Mouse (Mus musculus) embryonic facial prominence, embryonic 11.5 days (tissue): Measurements from ENCODE around the gene Trhr2. TPM values are rescaled to one million over a fixed set of nuclear protein-coding genes. Genes with fewer than 3 reads are reported as not detected.

Source experiments
- ATAC-seq: fragments of 200-750 bp; cut with Nextera tagmentation; replicated peaks from 2 replicates; pipeline ENCODE4 v1.8.0; 2017; ENCODE audit warnings: low read depth; ENCODE audit not compliant: insufficient number of reproducible peaks, low FRiP score, low TSS enrichment
- DNase-seq: peaks from one replicate; pipeline ENCODE4 v3.0.0-alpha.2; 2015; ENCODE audit warnings: low spot score
- H3K27ac ChIP-seq: fragments of 300-500 bp; sonication (generic); replicated peaks from 2 replicates; pipeline ENCODE4 v1.5.1; 2014; ENCODE audit warnings: mild to moderate bottlenecking, low read depth, low read length, control low read depth
- H3K27me3 ChIP-seq: fragments of 300-500 bp; sonication (generic); 2 replicates; pipeline ENCODE4 v1.6.1; 2014; ENCODE audit warnings: mild to moderate bottlenecking, low read length, moderate library complexity, mixed read lengths; ENCODE audit not compliant: control insufficient read depth, insufficient read depth
- H3K36me3 ChIP-seq: fragments of 300-500 bp; sonication (generic); replicated peaks from 2 replicates; pipeline ENCODE4 v1.6.1; 2014; ENCODE audit warnings: low read depth, mild to moderate bottlenecking, low read length, moderate library complexity, mixed read lengths; ENCODE audit not compliant: control insufficient read depth, insufficient read depth
- H3K4me1 ChIP-seq: fragments of 300-500 bp; sonication (generic); 2 replicates; pipeline ENCODE4 v1.6.1; 2014; ENCODE audit warnings: low read length, mixed read lengths; ENCODE audit not compliant: control insufficient read depth, insufficient read depth
- H3K4me2 ChIP-seq: fragments of 300-500 bp; sonication (generic); 2 replicates; pipeline ENCODE4 v1.6.1; 2014; ENCODE audit warnings: low read depth, mild to moderate bottlenecking, control low read depth, low read length, moderate library complexity
- H3K4me3 ChIP-seq: fragments of 300-500 bp; sonication (generic); 2 replicates; pipeline ENCODE4 v1.5.1; 2014; ENCODE audit warnings: low read depth, low read length, control low read depth
- H3K9ac ChIP-seq: fragments of 300-500 bp; sonication (generic); replicated peaks from 2 replicates; pipeline ENCODE4 v1.6.1; 2014; ENCODE audit warnings: mild to moderate bottlenecking, control low read depth, low read length
- H3K9me3 ChIP-seq: fragments of 300-500 bp; sonication (generic); replicated peaks from 2 replicates; pipeline ENCODE4 v1.6.1; 2016; ENCODE audit warnings: mild to moderate bottlenecking, low read length, inconsistent platforms, mixed read lengths; ENCODE audit not compliant: control insufficient read depth
- WGBS: fragments of 180-500 bp; shearing (Covaris S2); extraction: QIAGEN DNeasy Blood & Tissue Kit; methylation state at CpG from one replicate; pipeline ENCODE4 v1.1.7; 2014; 5-methylcytosine and 5-hydroxymethylcytosine counted together
- polyA plus RNA-seq: library from polyadenylated mRNA; unstranded; fragments of >200 nt; fragmentation: Nextera tagmentation; extraction: Ambion mirVana; gene quantifications from 2 replicates; pipeline ENCODE4 v1.2.1, GENCODE M21; 2014

Trhr2 gene
- not detected in 2 replicates for polyA plus RNA-seq

DNA sequence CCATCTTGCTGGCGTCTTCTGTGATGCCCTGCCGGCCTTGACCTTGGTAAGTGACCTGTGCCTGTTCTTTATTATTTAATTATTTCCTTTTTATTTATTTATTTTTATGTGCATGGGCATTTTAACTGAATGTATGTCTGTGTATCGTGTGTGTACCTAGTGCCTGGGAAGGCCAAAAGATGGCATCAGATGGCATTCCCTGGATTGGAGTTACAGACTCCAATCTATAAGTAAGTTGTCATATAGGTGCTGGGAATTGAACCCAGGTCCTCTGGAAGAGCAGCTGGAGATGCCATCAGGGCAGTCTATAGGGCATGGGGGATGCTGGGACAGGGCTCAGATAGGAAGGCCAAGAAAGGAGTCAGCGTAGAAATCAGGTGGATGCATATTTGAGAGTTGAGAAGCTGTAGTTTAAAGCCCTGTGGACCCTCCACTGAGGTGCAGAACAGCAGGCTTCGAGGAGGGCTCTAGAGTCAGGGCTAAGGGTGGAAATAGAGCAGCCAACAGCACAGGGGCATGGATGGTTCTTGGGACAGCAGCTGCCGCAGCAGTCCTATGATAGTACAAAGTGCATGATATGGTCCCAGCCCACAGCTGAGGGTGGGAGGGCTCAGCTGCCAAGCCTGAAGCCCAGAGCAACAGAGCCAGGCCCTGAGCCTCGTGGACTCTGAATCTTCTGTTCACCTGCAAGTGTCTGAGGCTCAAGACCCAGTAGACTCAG lies at the start of gene Trhr2:
Trhr2 (minus strand) TSS at position 51 of the 721 bp plus-strand sequence.
- DNase-seq (no peak), ATAC-seq (no peak)
- no peaks in the 10 kb centered on the region for H3K4me1 ChIP-seq
- H3K9ac ChIP-seq: no peak within 1 kb of the TSS
- no peak within 1 kb of the TSS for H3K27ac ChIP-seq
- WGBS: 77% methylated on average over 7 of the region's 7 CpGs
- H3K36me3 ChIP-seq: no peaks in the 10 kb centered on the region
- H3K4me2 ChIP-seq: no peak within 1 kb of the TSS
- H3K27me3 ChIP-seq: no peaks in the 10 kb centered on the region
- no peaks in the 10 kb centered on the region for H3K9me3 ChIP-seq
- no peak within 1 kb of the TSS for H3K4me3 ChIP-seq

DNA sequence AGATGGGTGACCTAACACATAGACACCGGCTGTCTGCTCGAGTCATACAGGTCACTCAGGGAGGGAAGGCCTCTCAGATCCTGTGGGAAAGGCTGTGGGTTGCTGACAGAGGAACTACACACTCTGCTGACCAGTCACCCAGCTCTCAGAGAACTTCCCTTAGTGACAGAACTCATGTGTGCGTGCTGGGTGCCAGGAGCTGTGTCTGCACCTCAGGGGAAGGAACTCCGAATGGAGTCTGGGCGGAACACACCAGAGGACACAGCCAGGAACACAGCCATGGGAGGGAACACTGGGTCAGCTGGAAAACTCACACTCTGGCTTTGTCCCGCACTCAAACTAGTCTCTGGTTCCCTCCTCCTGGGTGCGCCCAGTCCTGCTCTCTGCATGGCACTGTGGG lies 47.1 kb upstream of the Trhr2 start:
- no peaks in the 10 kb centered on the region for H3K27me3 ChIP-seq
- no peak overlapping the region for H3K27ac ChIP-seq
- DNase-seq (no peak), ATAC-seq (no peak)
- no peak overlapping the region for H3K4me2 ChIP-seq
- peaks cover 27% of the 10 kb centered on the region for H3K36me3 ChIP-seq
- WGBS: 94% methylated on average over 7 of the region's 7 CpGs
- no peaks in the 10 kb centered on the region for H3K4me1 ChIP-seq
- H3K9me3 ChIP-seq: no peaks in the 10 kb centered on the region
- no peak overlapping the region for H3K4me3 ChIP-seq
- H3K9ac ChIP-seq: no peak overlapping the region

GRCm38 (mm10) chr8:122405146-122405805 lies 44.7 kb upstream of the Trhr2 start:
- 91% methylated on average over 9 of the region's 9 CpGs for WGBS
- no peak overlapping the region for H3K4me3 ChIP-seq
- DNase-seq: no peak
- H3K27ac ChIP-seq: no peak overlapping the region
- no peaks in the 10 kb centered on the region for H3K4me1 ChIP-seq
- no peak overlapping the region for H3K9ac ChIP-seq
- H3K9me3 ChIP-seq: no peaks in the 10 kb centered on the region
- no peaks in the 10 kb centered on the region for H3K27me3 ChIP-seq
- H3K4me2 ChIP-seq: no peak overlapping the region
- ATAC-seq: no peak
- H3K36me3 ChIP-seq: peaks cover 35% of the 10 kb centered on the region

DNA sequence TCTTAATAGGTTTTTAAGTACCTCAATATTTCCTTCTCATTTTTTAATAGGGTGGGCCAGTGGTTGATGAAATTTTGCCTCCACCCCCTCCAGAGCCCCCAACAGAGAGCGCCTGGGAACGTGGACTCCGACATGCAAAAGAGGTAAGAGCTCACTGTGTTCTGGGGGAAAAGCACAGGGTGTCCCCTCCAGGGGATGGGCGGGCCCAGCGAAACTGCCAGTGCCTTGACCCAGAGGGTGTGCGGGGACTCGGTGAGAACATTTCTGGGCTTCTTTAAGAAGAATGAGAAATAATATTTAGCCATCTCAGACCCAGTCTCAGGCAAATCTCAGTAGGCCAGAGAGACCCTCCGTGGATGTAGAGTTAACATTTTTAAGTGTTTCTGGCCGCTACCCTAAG lies 37.6 kb upstream of the Trhr2 start:
- no peak for DNase-seq
- H3K36me3 ChIP-seq: peaks cover 14% of the 10 kb centered on the region
- H3K27ac ChIP-seq: no peak overlapping the region
- H3K4me1 ChIP-seq: no peaks in the 10 kb centered on the region
- no peak overlapping the region for H3K9ac ChIP-seq
- H3K9me3 ChIP-seq: no peaks in the 10 kb centered on the region
- 93% methylated on average over 9 of the region's 9 CpGs for WGBS
- no peak for ATAC-seq
- H3K4me2 ChIP-seq: no peak overlapping the region
- no peaks in the 10 kb centered on the region for H3K27me3 ChIP-seq
- no peak overlapping the region for H3K4me3 ChIP-seq

- no peaks in the 10 kb centered on the region for H3K4me1 ChIP-seq
- DNase-seq: no peak
- H3K36me3 ChIP-seq: peaks cover 6% of the 10 kb centered on the region
- no peaks in the 10 kb centered on the region for H3K27me3 ChIP-seq
- no peak for ATAC-seq
- no peak overlapping the region for H3K9ac ChIP-seq
- H3K4me3 ChIP-seq: no peak overlapping the region
- no peaks in the 10 kb centered on the region for H3K9me3 ChIP-seq
- no peak overlapping the region for H3K27ac ChIP-seq
- 86% methylated on average over 6 of the region's 6 CpGs for WGBS
- H3K4me2 ChIP-seq: no peak overlapping the region
These were observed 34.7 kb upstream of the Trhr2 start for GRCm38 (mm10) chr8:122395291-122395690.

DNA sequence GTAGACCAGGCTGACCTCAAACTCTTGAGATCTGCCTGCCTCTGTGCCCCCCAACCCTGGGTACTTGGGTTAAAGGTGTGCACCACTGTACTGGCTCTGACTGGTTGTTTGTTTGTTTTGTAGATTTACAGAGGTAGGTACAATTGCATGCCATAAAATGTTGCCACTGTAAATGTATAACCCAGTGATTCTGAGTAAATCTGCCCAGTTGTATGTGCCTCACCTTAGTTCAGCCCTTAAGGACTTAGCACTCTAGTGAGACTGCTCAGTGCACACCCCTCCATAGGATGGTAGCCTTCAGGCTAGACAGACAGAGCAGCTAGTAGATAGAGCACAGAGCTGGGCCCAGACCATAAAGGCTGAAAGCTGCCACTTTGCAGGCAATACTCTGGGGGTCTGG lies 33.2 kb upstream of the Trhr2 start:
- no peak for DNase-seq
- no peaks in the 10 kb centered on the region for H3K27me3 ChIP-seq
- no peaks in the 10 kb centered on the region for H3K9me3 ChIP-seq
- H3K4me1 ChIP-seq: no peaks in the 10 kb centered on the region
- no peak for ATAC-seq
- H3K9ac ChIP-seq: no peak overlapping the region
- H3K4me2 ChIP-seq: no peak overlapping the region
- peaks cover 12% of the 10 kb centered on the region for H3K36me3 ChIP-seq
- H3K27ac ChIP-seq: no peak overlapping the region
- no peak overlapping the region for H3K4me3 ChIP-seq

DNA sequence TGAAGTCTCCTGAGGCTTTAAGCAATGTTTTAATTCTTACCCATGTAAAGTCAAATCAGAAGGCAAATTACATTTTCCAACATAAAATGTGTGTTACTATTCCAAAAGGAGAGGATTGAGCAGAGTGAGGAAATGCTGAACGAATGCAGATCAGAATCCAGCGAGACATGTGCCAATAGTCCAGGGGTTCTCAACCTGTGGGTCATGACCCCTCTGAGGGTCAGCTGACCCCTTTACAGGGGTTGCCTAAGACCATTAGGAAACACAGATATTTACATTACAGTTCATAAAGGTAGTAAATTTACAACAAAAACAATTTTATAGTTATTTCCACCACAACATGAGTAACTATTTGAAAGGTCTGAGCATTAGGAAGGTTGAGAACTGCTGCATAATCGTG lies 30.2 kb upstream of the Trhr2 start:
- H3K9me3 ChIP-seq: no peaks in the 10 kb centered on the region
- WGBS: 90% methylated on average over 3 of the region's 3 CpGs
- H3K4me1 ChIP-seq: no peaks in the 10 kb centered on the region
- no peak overlapping the region for H3K27ac ChIP-seq
- H3K4me2 ChIP-seq: no peak overlapping the region
- no peak for DNase-seq
- H3K9ac ChIP-seq: no peak overlapping the region
- H3K27me3 ChIP-seq: no peaks in the 10 kb centered on the region
- no peak for ATAC-seq
- no peak overlapping the region for H3K4me3 ChIP-seq
- H3K36me3 ChIP-seq: peaks cover 24% of the 10 kb centered on the region

GRCm38 (mm10) chr8:122389357-122389756 lies 28.8 kb upstream of the Trhr2 start:
- Histone ChIP-seq H3K27ac (no peak overlapping the region), H3K4me1 (no peaks in the 10 kb centered on the region), H3K36me3 (peaks cover 26% of the 10 kb centered on the region), H3K9me3 (no peaks in the 10 kb centered on the region), H3K4me3 (no peak overlapping the region), H3K4me2 (no peak overlapping the region), H3K9ac (no peak overlapping the region), H3K27me3 (no peaks in the 10 kb centered on the region)
- WGBS: 89% methylated on average over 3 of the region's 3 CpGs
- ATAC-seq: no peak
- no peak for DNase-seq
